Mouse (Mus musculus): ENCODE data around the gene Myo16.

- TF ChIP-seq CTCF (IDR thresholded peaks at IDR 0.05; ENCODE audit: borderline replicate concordance, control insufficient read depth, extremely low read depth, insufficient read depth, low read length, poor library complexity) (no peak), POLR2A (IDR thresholded peaks at IDR 0.05; ENCODE audit: control insufficient read depth, extremely low read depth, insufficient read depth, low read length, poor library complexity) (no peak)
Measured at GRCm38 (mm10) chr8:10468490-10468889, 314.8 kb downstream of the Myo16 start.

Data from thymus, adult 2 months (tissue).